Mouse (Mus musculus) testis, adult 2 months (tissue): ENCODE results near the gene Treh. TPM values are rescaled to one million over a fixed set of nuclear protein-coding genes. Genes with fewer than 3 reads are reported as not detected.

Experiments used
- H3K27ac ChIP-seq: fragments of 200-500 bp; 2 replicates; pipeline ENCODE4 v1.5.1; 2012; ENCODE audit warnings: low read depth, low read length; ENCODE audit not compliant: control insufficient read depth, insufficient read depth
- H3K27me3 ChIP-seq: fragments of 200-500 bp; 2 replicates; pipeline ENCODE4 v1.6.1; 2012; ENCODE audit warnings: mild to moderate bottlenecking, low read length, moderate library complexity; ENCODE audit not compliant: control insufficient read depth, insufficient read depth
- H3K36me3 ChIP-seq: fragments of 200-500 bp; 2 replicates; pipeline ENCODE4 v1.6.1; 2012; ENCODE audit warnings: mild to moderate bottlenecking, low read length; ENCODE audit not compliant: control insufficient read depth, insufficient read depth
- H3K4me1 ChIP-seq: fragments of 200-500 bp; 2 replicates; pipeline ENCODE4 v1.6.1; 2012; ENCODE audit warnings: low read length; ENCODE audit not compliant: control insufficient read depth, insufficient read depth
- H3K4me3 ChIP-seq: fragments of 200-500 bp; 2 replicates; pipeline ENCODE4 v1.5.1; 2012; ENCODE audit warnings: low read depth, mild to moderate bottlenecking, low read length, moderate library complexity, mixed read lengths; ENCODE audit not compliant: control insufficient read depth
- CTCF ChIP-seq: fragments of 200-500 bp; IDR thresholded peaks from 2 replicates; pipeline ENCODE4 v1.5.1; 2012; ENCODE audit warnings: low read depth, mild to moderate bottlenecking, inconsistent platforms, low read length, moderate library complexity; ENCODE audit not compliant: control insufficient read depth, insufficient read depth, insufficient replicate concordance
- POLR2A ChIP-seq: fragments of 200-500 bp; IDR thresholded peaks from 2 replicates; pipeline ENCODE4 v1.6.1; 2012; ENCODE audit warnings: low read depth, mild to moderate bottlenecking, inconsistent platforms, low read length, moderate library complexity; ENCODE audit not compliant: control insufficient read depth
- polyA plus RNA-seq: library from polyadenylated mRNA; depleted of rRNA; stranded (reverse); fragments of >200 nt; gene quantifications from 2 replicates; pipeline ENCODE4 v1.2.3, GENCODE M21; 2012

The Treh gene
- polyA plus RNA-seq, 1 experiment = not detected

DNA sequence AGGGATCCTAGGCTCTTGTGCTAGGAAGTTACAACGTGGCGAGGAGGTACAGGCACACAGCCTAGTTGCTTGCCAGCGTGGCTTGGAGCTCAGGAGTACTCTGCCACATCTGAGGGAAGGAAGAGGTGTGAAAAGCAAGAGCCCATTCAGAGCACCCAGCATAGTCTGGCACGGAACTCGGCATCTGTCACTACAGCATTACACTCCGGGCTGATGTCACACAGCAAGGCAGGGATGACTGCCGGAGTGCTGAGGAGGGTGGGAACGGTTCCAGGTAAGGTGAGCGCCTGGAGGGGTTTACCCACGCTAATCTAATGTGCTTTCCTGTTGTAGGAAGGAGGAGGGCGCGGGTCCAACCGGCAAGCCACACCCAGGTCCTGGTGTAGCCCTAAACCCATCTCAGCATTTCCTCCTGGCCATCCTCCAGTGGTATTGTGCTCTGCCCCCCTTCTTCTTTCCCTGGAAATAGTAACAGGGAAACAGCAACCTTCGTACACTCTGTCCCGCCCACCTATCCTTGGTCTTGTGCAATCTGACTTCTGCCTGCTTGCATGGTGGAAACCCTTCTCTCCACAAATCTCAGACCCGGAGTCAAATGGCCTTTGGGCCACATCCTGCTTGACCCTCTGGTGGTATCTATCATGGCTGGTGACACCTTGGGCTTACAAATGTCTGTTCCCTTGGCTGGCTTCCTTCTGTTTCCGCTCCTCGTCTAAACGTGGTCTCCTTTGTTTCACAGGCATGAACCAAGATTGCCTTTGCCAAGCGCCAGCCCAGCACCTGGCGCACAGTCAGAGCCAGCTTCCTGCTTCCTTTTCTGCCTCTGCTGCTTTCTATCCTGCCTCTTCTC, 18.9 kb downstream of the Treh start:
- Histone ChIP-seq H3K27me3 (no peaks in the 10 kb centered on the region), H3K27ac (no peak overlapping the region), H3K4me1 (peaks cover 4% of the 10 kb centered on the region), H3K36me3 (no peaks in the 10 kb centered on the region), H3K4me3 (no peak overlapping the region)
- TF ChIP-seq CTCF (no peak), POLR2A (no peak)

DNA sequence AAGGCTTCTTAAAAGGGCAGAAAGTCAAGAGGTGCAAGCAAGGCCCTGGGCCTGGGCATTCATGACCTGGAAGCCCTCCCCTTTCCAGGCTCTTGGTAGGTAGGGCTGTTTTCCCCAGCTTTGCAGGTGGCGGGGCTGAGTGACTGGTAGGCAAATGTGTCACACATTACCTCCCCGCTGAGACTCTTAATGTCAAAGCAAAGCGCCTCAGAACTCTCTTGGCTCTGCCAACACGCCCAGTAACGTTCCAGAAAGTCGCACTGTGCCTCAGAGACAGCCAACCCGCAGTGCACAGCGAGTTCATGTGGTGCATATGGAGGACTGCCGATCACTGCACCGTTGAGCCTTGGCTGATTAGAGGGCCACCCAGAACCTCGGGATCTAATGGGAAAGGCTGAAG, 20.0 kb downstream of the Treh start:
- H3K4me3 ChIP-seq = no peak overlapping the region
- TF ChIP-seq CTCF (no peak), POLR2A (no peak)
- H3K27me3 ChIP-seq = no peaks in the 10 kb centered on the region
- no peak overlapping the region for H3K27ac ChIP-seq
- no peaks in the 10 kb centered on the region for H3K36me3 ChIP-seq
- H3K4me1 ChIP-seq = peaks cover 4% of the 10 kb centered on the region

DNA sequence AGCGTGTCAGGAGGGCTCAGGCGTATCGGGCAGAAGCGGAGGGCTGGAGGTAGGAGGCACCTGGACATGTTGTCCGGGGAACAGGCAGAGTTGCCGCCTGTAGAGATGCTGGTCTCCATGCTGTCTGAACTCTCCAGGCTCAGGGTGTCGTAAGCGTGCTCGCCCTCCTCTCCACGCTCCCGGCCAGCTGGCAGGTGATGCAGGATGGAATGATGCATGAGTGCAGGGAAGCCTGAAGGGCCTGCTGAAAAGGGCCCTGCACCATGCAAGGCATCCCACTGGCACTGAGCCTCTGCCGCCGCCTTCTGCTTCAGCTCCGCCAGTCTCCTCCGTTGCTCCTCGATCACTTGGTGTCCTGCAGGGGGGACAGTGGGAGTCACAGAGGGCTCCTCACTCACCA, 24.8 kb downstream of the Treh start:
- Histone ChIP-seq H3K27ac (no peak overlapping the region), H3K27me3 (no peaks in the 10 kb centered on the region), H3K4me3 (no peak overlapping the region), H3K36me3 (no peaks in the 10 kb centered on the region), H3K4me1 (no peaks in the 10 kb centered on the region)
- TF ChIP-seq CTCF (no peak), POLR2A (no peak)

DNA sequence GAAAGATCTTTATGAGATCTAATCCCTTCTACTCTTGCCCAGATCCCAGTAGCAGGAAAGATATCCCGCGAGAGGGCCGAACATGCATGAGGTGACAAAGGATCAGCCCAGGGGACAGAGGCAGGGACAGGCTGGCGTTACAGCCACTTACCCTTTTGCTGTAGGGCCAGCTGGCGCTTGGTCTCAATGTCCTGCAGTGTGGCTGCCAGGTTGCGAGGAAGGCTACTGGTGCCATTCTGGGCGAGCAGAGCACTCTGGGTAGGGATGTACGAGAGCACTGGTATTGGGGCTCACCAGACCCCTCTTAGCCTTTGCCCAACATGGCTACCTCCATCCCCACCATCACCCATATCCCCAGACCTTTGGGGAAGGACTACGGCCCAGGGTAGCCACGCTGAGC, 26.2 kb downstream of the Treh start:
- TF ChIP-seq POLR2A = no peak
- no peaks in the 10 kb centered on the region for H3K27me3 ChIP-seq
- no peak overlapping the region for H3K27ac ChIP-seq
- no peaks in the 10 kb centered on the region for H3K4me1 ChIP-seq
- H3K36me3 ChIP-seq = no peaks in the 10 kb centered on the region
- no peak overlapping the region for H3K4me3 ChIP-seq

DNA sequence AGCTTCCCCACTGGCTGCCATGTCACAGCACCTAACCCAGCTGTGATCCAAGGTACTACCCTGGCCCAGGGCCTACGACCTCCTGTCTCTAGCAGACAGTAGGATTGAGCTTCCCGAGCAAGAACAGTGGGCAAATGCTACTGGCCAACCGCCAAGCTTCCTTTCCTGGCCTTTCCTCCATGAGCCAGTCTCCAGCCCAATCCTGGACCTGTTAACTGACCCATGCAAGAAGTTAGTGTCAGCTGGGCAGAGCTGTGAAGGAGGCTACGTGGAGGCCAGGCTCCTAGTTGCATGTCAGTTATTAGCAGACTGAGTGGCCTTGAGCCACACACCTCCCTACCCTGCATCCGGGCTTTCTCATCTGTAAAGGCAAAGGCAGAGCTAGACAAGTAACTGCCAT, 26.7 kb downstream of the Treh start:
- Histone ChIP-seq H3K36me3 (no peaks in the 10 kb centered on the region), H3K4me1 (no peaks in the 10 kb centered on the region), H3K27me3 (no peaks in the 10 kb centered on the region), H3K4me3 (no peak overlapping the region), H3K27ac (no peak overlapping the region)
- no peak for TF ChIP-seq POLR2A
- TF ChIP-seq CTCF = no peak

DNA sequence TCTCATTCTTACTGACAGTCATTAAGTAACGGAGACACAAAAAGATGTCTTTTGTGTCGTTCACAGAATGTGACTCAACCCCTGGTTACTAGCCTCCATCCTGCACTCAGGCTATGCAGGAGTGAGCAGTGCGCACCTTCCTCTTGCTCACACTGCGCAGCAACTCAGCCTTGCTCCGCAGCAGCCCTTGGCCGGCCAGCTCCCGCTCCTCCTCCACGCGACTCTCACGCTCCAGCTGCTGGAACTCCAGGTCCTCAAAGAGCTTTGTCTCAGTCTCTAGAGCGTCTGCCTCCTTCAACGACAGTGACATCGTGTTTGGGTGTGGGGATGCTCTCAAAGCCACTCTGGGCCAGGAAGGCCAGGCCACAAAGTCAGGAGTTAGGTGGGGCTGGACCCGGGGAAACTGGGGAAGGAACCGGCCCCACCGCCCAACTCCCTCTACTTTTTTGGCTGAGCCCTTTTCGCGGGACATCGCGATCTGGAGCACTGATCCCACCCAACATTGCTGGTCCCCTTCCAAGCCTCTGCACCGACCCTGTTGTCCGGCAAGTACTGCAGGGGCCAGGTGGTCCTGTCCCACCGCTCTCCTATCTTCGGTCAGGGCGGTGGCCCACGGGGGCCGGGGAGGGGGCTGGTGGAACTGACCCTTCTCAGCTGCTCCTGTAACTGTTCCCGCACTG, 34.9 kb downstream of the Treh start:
- no peaks in the 10 kb centered on the region for H3K36me3 ChIP-seq
- peak overlapping the region; percentile 30 for H3K4me3 ChIP-seq
- TF ChIP-seq CTCF (no peak), POLR2A (no peak)
- H3K27me3 ChIP-seq = no peaks in the 10 kb centered on the region; the same call in 1 of the 2 replicates
- H3K27ac ChIP-seq = no peak overlapping the region
- H3K4me1 ChIP-seq = peaks cover 16% of the 10 kb centered on the region

DNA sequence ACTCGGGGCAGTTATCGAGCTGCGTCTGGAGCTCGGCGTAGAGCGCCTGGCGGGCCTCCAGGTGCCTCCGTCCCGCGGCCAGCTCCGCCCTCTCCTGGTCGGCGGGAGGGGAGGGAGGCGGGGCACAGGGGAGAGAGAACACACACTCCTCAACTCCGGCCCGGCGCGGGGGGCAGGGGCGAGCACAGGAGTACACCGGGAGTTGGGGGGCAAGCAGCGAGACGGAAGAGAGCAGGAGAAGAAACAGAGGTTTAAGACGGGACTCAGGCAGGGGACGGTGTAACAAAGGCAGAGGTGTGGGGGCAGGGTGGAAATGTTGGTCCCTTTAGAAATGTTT, 35.4 kb downstream of the Treh start:
- Histone ChIP-seq H3K27ac (no peak overlapping the region), H3K4me1 (peaks cover 16% of the 10 kb centered on the region), H3K4me3 (peak overlapping the region; percentile 30), H3K36me3 (no peaks in the 10 kb centered on the region), H3K27me3 (no peaks in the 10 kb centered on the region; the same call in 1 of the 2 replicates)
- TF ChIP-seq POLR2A = no peak
- no peak for TF ChIP-seq CTCF
